Mouse (Mus musculus): ENCODE data around the gene Serpinb12.
"Not testable (repeated sequence)": the region's sequence is repeated elsewhere in the genome, so short reads cannot be mapped to it uniquely, and the experiment has no call there.

The Serpinb12 gene

GRCm38 (mm10) chr1:106934265-106934664, at the start of gene Serpinb12:
TSS of gene Serpinb12 (plus strand) at chr1:106934449.
- no peak for DNase-seq

- DNase-seq, result not testable (repeated sequence)
These were observed 39.1 kb upstream of the Serpinb12 start for GRCm38 (mm10) chr1:106895142-106895541.

GRCm38 (mm10) chr1:106901406-106901805, 32.8 kb upstream of the Serpinb12 start:
- DNase-seq, result peak; percentile 23

GRCm38 (mm10) chr1:106931954-106932353, 2.3 kb upstream of the Serpinb12 start:
- DNase-seq, result peak; percentile 2

- no peak for DNase-seq
These were observed 591 bp upstream of the Serpinb12 start for GRCm38 (mm10) chr1:106933658-106934057.

- no peak for DNase-seq
These were observed 13.0 kb downstream of the Serpinb12 start for GRCm38 (mm10) chr1:106947217-106947616.

GRCm38 (mm10) chr1:106959981-106960380, 25.7 kb downstream of the Serpinb12 start:
- DNase-seq, result no peak

- peak; percentile 14 for DNase-seq
These were observed 26.8 kb downstream of the Serpinb12 start for GRCm38 (mm10) chr1:106961023-106961422.

GRCm38 (mm10) chr1:106980684-106981083, 46.4 kb downstream of the Serpinb12 start, which contains the start of gene Serpinb13:
TSS of gene Serpinb13 (plus strand) at chr1:106980984.
- DNase-seq, result no peak

- DNase-seq, result no peak
These were observed 48.8 kb downstream of the Serpinb12 start for GRCm38 (mm10) chr1:106983092-106983491.

GRCm38 (mm10) chr1:106983865-106984264, 49.6 kb downstream of the Serpinb12 start:
- DNase-seq, result no peak

- no peak for DNase-seq
These were observed 66.2 kb downstream of the Serpinb12 start for GRCm38 (mm10) chr1:107000424-107000823.

- DNase-seq, result no peak
These were observed 67.5 kb downstream of the Serpinb12 start for GRCm38 (mm10) chr1:107001754-107002153.

- DNase-seq, result no peak
These were observed 72.1 kb downstream of the Serpinb12 start for GRCm38 (mm10) chr1:107006316-107006715.
